Mouse (Mus musculus): ENCODE results near the gene Il25. TPM values are rescaled to one million over a fixed set of nuclear protein-coding genes. Genes with fewer than 3 reads are reported as not detected.

The Il25 gene
- polyA plus RNA-seq, 1 experiment from 2014 or later, result not detected

DNA sequence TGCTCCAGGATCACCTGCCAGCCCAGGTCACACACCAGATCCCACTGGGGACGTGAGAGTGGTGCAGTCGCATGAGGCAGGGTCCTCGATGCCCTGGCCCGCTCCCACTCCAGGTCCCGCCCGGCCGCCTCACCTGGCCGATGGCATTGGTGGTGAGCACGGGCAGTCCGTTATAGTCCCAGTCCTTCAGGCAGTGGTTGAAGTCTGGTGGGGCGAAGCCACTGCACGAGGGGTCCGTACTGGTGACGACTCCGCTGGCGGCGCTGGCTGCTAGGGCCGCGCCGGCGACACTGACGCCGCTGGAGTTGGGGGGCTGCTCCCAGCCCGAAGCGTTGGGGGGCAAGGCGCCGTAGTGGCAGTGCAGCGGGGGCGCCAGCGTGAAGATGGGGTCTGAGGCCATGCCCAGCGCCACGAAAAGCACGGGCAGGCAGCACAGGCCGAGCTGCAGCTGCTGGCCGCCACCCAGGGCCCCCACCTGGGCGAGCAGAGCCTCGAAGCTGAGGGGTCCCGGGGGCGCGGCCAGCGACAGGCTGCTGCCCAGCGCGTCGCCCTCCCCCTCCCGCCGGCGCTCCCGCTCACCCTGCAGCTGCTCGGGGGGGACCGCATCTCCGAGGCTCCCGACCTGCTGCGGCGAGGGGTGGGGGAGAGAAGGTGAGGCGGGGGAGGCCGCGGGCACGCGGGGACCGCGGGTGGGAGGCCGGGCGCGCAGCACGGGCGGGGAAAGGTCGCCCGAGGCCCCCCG, 20.2 kb upstream of the Il25 start:
- 6% methylated on average over 45 of the region's 69 CpGs for WGBS (ENCODE audit: insufficient replicate concordance)
- Histone ChIP-seq H3K27me3 (replicated peaks) (peaks cover 75% of the 10 kb centered on the region), H3K4me2 (peak overlapping the region; percentile 82), H3K36me3 (peaks cover 1% of the 10 kb centered on the region; the same call in 1 of the 2 replicates), H3K4me1 (peaks cover 12% of the 10 kb centered on the region), H3K27ac (no peak overlapping the region), H3K4me3 (peak overlapping the region; percentile 62), H3K9ac (peak overlapping the region; percentile 59), H3K9me3 (replicated peaks) (no peaks in the 10 kb centered on the region)
- ATAC-seq, result no peak

DNA sequence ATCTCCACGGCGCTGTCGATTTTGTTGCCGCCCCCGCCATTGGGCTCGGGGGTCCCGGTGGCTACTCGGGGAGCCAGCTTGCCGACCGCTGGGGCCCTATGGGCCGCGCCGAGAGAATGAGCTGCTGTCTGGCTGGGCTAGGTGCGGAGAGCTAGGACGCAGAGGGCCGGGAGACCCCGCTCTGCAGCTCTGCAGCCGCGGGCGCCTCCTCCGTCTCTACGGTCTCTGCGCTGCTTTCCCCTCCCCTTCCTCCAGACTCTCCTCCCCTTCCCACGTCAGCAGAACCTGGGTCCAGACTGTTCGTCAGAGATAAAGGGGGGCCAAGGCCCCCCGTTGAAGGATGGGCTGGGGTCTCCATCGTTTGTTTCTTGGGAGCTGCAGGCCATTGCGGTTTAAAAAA, 19.6 kb upstream of the Il25 start, which contains the start of gene Slc22a17:
TSS of gene Slc22a17 (minus strand) at position 247 of the 400 bp plus-strand sequence.
- Histone ChIP-seq H3K4me3 (peak within 1 kb of the TSS; percentile 62), H3K27ac (no peak within 1 kb of the TSS), H3K9ac (peak within 1 kb of the TSS; percentile 59), H3K9me3 (replicated peaks) (no peaks in the 10 kb centered on the region), H3K36me3 (no peaks in the 10 kb centered on the region), H3K4me1 (peaks cover 12% of the 10 kb centered on the region), H3K4me2 (peak within 1 kb of the TSS; percentile 82), H3K27me3 (replicated peaks) (peaks cover 78% of the 10 kb centered on the region)
- ATAC-seq, result 0 out of 2 replicates have a peak, but pooled peaks have one; percentile 32
- 2% methylated on average over 28 of the region's 28 CpGs for WGBS (ENCODE audit: insufficient replicate concordance)

DNA sequence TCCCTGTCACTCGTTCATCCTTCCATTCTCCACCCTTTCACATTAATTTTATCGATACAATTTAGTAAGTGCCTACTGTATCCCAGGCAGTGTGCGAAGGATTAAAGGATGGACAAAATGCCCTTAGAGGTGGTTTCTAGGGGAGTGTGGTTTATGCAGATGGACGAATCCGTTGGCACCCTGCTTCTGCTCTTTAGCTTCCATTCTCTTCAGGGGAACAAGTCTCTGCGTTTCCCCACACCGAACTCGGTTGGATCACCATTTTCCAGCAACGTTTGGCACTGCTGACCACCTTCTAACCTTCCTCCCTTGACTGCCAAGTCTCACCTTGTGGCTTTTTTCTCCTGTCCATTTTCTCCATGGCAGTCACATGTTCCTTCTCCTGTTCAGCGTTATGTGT, 19.2 kb upstream of the Il25 start:
- 19% methylated on average over 10 of the region's 10 CpGs for WGBS (ENCODE audit: insufficient replicate concordance)
- H3K27me3 ChIP-seq (replicated peaks), result peaks cover 78% of the 10 kb centered on the region
- no peaks in the 10 kb centered on the region for H3K9me3 ChIP-seq (replicated peaks)
- no peak overlapping the region for H3K9ac ChIP-seq
- H3K4me3 ChIP-seq, result peak overlapping the region; percentile 62
- peak overlapping the region; percentile 82 for H3K4me2 ChIP-seq
- H3K27ac ChIP-seq, result no peak overlapping the region
- no peak for ATAC-seq
- H3K36me3 ChIP-seq, result no peaks in the 10 kb centered on the region
- peaks cover 12% of the 10 kb centered on the region for H3K4me1 ChIP-seq

DNA sequence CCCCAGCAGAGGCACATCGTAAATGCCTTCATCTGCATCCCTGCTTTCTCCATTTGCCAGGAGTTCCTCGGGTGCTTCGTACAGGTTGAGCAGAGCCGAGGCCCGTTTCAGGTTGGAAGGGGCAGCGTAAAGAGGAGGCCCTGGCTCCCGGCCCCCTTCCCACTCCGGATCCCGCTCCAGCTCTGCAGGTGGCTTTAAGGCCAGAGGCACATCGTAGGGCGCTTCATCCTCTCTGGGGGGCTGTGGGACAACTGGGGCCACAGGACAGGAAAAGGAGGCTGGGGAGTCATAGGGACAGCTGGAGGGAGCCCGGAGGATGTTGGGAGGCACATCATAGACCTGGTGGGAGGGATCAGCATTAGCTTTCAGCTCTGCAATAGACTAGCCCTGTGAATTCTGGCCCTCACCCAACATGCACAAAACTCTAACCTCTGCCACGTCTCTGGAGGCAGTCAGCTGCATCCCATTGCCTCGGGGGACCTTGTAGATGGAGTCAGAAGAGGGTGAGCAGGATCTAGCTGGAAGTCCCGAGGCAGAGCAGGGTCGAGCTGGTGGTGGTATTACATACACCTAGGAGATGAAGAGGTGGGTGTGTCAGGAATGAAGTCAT, 12.3 kb upstream of the Il25 start:
- no peak overlapping the region for H3K4me2 ChIP-seq
- no peak overlapping the region for H3K9ac ChIP-seq
- peaks cover 74% of the 10 kb centered on the region for H3K27me3 ChIP-seq (replicated peaks)
- H3K4me3 ChIP-seq, result no peak overlapping the region
- H3K36me3 ChIP-seq, result no peaks in the 10 kb centered on the region
- H3K9me3 ChIP-seq (replicated peaks), result no peaks in the 10 kb centered on the region
- H3K4me1 ChIP-seq, result peaks cover 15% of the 10 kb centered on the region
- no peak overlapping the region for H3K27ac ChIP-seq
- ATAC-seq, result no peak
- 75% methylated on average over 16 of the region's 16 CpGs for WGBS (ENCODE audit: insufficient replicate concordance)

DNA sequence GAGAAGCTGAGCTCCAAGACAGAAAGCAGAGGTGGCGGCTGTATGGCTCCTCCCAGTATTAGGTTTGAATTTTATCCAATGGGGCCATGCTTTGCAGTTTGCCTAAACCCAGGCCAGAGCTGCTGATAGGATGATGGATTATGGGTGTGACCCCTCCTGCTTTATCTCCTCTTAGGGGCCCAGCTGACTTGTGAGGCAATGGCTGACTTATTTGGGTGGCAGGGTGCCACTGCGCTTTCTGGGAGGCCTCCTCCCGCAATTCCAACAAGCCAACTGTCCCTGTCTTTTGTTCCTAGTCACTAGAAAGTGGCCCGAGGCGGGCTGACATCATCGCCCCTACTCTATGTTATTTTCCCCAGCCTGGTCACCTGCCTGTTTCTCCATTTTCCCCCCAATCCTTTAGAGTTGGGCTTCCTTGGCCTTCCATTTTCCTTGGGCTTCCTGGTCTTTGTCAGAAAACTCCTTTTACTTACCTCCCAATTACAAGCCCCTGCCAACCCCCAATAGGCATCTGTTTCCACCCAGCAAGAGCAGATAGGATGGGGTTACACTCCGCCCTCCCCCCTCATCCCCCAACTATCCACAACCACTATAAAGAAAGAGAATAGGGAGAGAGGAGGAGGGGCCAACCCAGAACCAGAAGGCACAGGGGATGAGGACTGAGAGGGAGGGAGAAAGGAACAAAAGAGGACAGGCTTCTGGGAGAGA, 7.7 kb upstream of the Il25 start:
- H3K4me1 ChIP-seq, result peaks cover 30% of the 10 kb centered on the region
- H3K9me3 ChIP-seq (replicated peaks), result no peaks in the 10 kb centered on the region
- H3K4me2 ChIP-seq, result peak overlapping the region; percentile 69
- peaks cover 93% of the 10 kb centered on the region for H3K27me3 ChIP-seq (replicated peaks)
- H3K36me3 ChIP-seq, result no peaks in the 10 kb centered on the region
- WGBS (ENCODE audit: insufficient replicate concordance), result 43% methylated on average over 7 of the region's 7 CpGs
- 0 out of 2 replicates have a peak overlapping the region, but pooled peaks have one; percentile 12 for H3K4me3 ChIP-seq
- peak; percentile 87 for ATAC-seq
- H3K27ac ChIP-seq, result 0 out of 2 replicates have a peak overlapping the region, but pooled peaks have one; percentile 46
- H3K9ac ChIP-seq, result no peak overlapping the region

DNA sequence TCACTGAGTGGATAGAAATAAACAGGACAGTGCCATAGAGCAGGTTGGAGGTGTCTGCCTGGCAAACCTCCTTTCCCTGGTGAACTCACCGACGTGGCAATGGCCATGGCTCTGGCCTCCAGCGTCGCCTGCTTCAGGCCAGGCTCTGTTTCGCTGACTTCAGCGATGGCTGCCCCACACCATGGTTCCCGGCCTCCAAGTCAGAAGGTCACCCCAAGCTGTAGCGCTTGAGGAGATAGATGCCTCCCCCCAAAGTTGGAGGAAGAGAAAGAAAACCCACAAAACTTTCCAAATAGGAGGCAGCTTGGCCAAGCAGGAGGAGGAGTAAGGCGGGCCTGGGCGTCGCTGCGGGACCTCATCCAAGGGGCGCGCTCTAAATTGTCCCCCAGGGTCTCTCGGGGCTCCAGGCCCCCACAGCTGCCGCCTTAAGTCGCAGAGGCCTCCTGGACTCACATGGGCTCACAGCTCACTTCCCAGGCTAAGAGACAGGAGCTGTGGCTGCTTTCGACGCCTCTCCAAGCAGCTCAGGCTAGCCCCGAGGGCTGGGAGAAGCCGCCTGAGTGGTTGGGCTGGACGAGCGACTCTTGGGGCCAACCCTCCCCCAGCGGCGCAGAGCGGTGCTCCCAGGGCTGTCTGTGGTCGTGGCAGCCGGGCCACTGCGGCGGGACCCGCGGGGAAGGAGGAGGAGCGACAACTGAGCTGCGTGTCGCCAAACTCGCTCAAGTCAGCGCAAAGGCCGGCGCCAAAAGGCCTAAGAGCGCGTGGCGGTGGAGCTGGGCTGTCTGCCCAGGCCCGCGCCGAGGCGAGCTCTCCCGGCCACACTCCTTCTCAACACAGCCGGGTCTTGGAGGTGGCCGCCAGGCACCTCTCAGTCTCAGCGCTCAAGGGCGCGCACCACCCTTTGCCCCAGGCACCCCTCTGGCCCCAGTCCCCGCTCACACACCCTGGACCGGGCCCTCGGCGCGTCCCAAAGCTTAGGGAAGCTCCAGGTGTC, 6.8 kb upstream of the Il25 start, which contains the start of gene Efs:
TSS of gene Efs (minus strand) at position 778 of the 994 bp plus-strand sequence.
- 7% methylated on average over 54 of the region's 57 CpGs for WGBS (ENCODE audit: insufficient replicate concordance)
- H3K9me3 ChIP-seq (replicated peaks), result no peaks in the 10 kb centered on the region
- ATAC-seq, result 0 out of 2 replicates have a peak, but pooled peaks have one; percentile 27
- H3K9ac ChIP-seq, result peak within 1 kb of the TSS; percentile 49; the same call in 1 of the 2 replicates
- H3K27me3 ChIP-seq (replicated peaks), result peaks cover 95% of the 10 kb centered on the region
- H3K27ac ChIP-seq, result peak within 1 kb of the TSS; percentile 46; the same call in 1 of the 2 replicates
- no peaks in the 10 kb centered on the region for H3K36me3 ChIP-seq
- peak within 1 kb of the TSS; percentile 45 for H3K4me3 ChIP-seq
- H3K4me1 ChIP-seq, result peaks cover 30% of the 10 kb centered on the region
- peak within 1 kb of the TSS; percentile 69 for H3K4me2 ChIP-seq

DNA sequence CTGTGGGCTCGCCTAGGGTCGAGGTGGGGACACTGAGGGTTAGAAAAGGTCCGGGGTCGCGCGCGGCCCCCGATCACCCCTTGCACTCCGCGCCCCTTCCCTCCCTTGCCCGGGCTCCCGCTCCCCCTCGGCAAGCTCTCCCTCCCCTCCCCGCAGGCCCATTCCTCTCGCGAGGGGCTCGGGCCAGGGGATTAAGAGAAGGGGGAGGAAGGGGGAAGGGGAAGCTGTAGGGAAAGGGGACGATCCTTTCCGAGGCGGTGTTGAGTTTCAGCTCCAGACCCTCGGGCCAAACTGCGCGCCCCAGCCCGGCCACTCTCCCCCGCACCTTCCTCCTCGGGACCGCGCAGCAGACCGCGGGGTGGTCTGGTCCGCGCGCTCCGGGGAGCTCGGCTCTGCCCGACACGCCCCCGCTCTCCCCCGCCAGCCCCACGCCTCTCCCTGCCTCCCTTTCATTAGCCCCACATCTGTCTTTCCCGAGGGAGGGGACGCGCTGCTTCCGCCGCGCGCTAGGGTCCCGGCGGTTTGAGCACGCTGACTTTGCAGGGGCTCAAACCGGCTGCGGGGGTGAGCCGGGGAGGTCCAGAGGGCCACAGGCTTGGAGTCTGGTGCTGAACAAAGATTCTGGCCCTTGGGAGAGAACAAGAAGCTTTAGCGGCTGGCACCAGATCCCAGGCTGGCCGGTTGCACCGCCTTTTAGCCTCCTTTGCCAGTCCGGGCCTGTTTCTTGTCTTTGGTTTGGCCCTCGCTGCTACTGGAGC, 5.9 kb upstream of the Il25 start:
- Histone ChIP-seq H3K4me3 (peak overlapping the region; percentile 45), H3K4me2 (peak overlapping the region; percentile 69), H3K27me3 (replicated peaks) (peaks cover 92% of the 10 kb centered on the region), H3K36me3 (no peaks in the 10 kb centered on the region), H3K27ac (0 out of 2 replicates have a peak overlapping the region, but pooled peaks have one; percentile 46), H3K9ac (peak overlapping the region; percentile 49; the same call in 1 of the 2 replicates), H3K4me1 (peaks cover 30% of the 10 kb centered on the region), H3K9me3 (replicated peaks) (no peaks in the 10 kb centered on the region)
- WGBS (ENCODE audit: insufficient replicate concordance), result 1% methylated on average over 46 of the region's 58 CpGs
- no peak for ATAC-seq

DNA sequence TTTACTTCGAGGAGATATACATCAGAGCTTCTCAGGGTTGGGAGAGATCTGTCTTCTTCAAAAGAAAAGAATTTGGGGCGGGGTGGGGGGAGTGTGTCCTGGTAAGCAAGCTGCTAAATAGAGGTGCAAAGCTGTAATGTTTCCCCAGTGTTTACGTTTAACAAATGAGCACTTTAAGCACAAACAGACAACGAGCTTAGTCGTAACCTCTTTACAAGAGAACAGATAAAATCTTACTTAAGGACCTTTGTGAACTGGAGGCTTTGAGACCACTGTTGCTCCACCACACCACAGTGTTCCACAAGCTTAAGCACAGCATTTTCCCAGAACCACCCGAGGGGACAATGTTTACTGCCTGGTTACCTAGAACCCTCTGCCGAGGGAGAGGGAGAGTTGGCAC, 5.2 kb upstream of the Il25 start:
- Histone ChIP-seq H3K27me3 (replicated peaks) (peaks cover 88% of the 10 kb centered on the region), H3K9ac (no peak overlapping the region), H3K27ac (no peak overlapping the region), H3K4me2 (peak overlapping the region; percentile 69; the same call in 1 of the 2 replicates), H3K9me3 (replicated peaks) (no peaks in the 10 kb centered on the region), H3K36me3 (no peaks in the 10 kb centered on the region), H3K4me3 (no peak overlapping the region), H3K4me1 (peaks cover 30% of the 10 kb centered on the region)
- WGBS (ENCODE audit: insufficient replicate concordance), result 25% methylated on average over 7 of the region's 7 CpGs
- no peak for ATAC-seq

DNA sequence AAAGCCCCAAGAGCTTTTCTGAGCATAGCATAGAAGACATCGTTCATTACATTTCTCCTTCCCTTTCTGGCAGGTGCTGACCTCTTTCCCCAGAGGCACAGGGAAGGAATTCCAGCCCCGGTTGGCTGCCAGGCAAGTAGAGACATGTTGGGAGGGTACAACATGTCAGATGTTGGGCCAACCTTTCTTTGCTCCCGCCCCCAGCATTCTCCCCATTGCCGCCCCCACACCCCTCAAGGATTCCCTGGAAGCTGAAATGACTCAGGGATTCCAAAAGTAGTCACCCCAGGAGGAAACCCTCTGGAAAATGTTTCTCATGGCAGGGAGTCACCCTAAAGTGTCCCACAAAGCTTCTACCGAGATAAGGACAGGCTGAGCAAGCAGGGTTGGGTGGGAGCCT, 2.7 kb upstream of the Il25 start:
- H3K4me3 ChIP-seq, result no peak overlapping the region
- H3K36me3 ChIP-seq, result no peaks in the 10 kb centered on the region
- H3K9me3 ChIP-seq (replicated peaks), result no peaks in the 10 kb centered on the region
- H3K4me1 ChIP-seq, result peaks cover 18% of the 10 kb centered on the region
- no peak for ATAC-seq
- no peak overlapping the region for H3K9ac ChIP-seq
- no peak overlapping the region for H3K27ac ChIP-seq
- peaks cover 69% of the 10 kb centered on the region for H3K27me3 ChIP-seq (replicated peaks)
- WGBS (ENCODE audit: insufficient replicate concordance), result 61% methylated on average over 5 of the region's 5 CpGs
- no peak overlapping the region for H3K4me2 ChIP-seq

DNA sequence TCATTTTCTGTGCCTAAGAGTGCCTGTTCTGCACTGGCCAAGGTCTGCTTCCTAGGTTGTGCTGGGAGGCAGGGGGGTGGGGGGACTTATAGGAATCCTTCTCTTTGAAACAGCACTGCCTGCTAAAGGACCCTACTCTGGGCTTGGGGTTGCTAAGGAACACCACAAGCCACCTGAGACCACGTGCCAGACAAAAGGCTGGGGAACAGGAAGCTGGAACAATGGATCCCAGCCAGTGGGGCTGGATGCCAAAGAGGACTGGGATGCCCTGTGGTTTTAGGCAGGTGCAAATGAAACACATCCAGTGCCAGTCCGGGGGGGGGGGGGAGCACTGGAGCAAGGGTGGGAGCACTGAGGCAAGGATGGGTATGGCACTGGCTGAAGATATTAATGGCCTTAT, 2.1 kb upstream of the Il25 start:
- Histone ChIP-seq H3K36me3 (no peaks in the 10 kb centered on the region), H3K4me3 (no peak overlapping the region), H3K27me3 (replicated peaks) (peaks cover 69% of the 10 kb centered on the region), H3K4me2 (no peak overlapping the region), H3K4me1 (peaks cover 12% of the 10 kb centered on the region), H3K9ac (no peak overlapping the region), H3K9me3 (replicated peaks) (no peaks in the 10 kb centered on the region), H3K27ac (no peak overlapping the region)
- ATAC-seq, result no peak
- 6% methylated on average over 2 of the region's 2 CpGs for WGBS (ENCODE audit: insufficient replicate concordance)

All from liver, embryonic 12.5 days (tissue).